In the genomic region with DNA sequence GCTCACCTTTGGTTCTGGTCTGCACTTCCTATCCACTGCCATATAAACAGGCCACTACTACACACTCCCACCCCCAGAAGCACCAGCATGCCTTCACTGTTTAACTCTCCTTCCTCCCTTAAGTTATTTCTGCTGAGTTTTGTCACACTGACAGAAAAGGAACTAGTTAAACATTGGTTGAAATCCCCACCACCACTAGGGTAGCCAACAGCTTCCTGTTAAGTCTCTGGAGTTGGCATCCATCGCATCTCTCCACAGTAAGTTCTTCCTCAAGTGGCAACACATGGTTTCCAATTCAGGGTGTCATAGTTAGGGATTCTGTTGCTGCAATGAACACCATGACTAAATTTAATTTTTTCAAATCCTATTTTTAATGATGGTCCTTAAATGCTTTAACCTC, we compare ENCODE assay signal across 10 mouse cellular contexts.
A peak's percentile ranks its signal among the peaks of the same experiment; 100 is the strongest.
DNase-seq lines count a peak whose midpoint lies in the region; ATAC-seq and TF ChIP-seq lines count a peak whose summit lies in the region.
"Had no signal": no experiment of that assay in that cellular context is flagged by ENCODE, and none has a peak within 500 bp of the region (broad histone marks: within the 10 kb centered on the region; RNA-seq: fewer than 3 reads in every experiment).

No protein-coding gene starts in this region.

- H3K4me1 ChIP-seq in heart, postnatal 0 days (ENCODE audit: control insufficient read depth, insufficient read depth), result peaks cover 24% of the 10 kb centered on the region
- H3K4me1 ChIP-seq in lung, embryonic 16.5 days (replicated peaks; ENCODE audit: control insufficient read depth, insufficient read depth, low read length), result peaks cover 51% of the 10 kb centered on the region
- peaks cover 38% of the 10 kb centered on the region for H3K4me1 ChIP-seq in small intestine, adult 2 months (ENCODE audit: control insufficient read depth, insufficient read depth, insufficient read length, low read length)

- ATAC-seq in heart, postnatal 0 days (ENCODE audit: insufficient read depth, low read depth), result no peak
- ATAC-seq in lung, embryonic 16.5 days (ENCODE audit: low read depth), result peak; percentile 32
- peak; percentile 43 to 61 for ATAC-seq in hematopoietic stem cell, adult 5-6 weeks (replicated peaks in 1 of 2; ENCODE audit: insufficient read depth in 1 of 2, low FRiP score in 2 of 2, low TSS enrichment in 1 of 2, low read depth in 1 of 2, poor library complexity in 2 of 2, severe bottlenecking in 2 of 2)
- ATAC-seq in inflammation-experienced regulatory T-cells, adult 6 months, result no peak

- H3K4me3 ChIP-seq in heart, postnatal 0 days (ENCODE audit: low read depth, low read length), result no peak overlapping the region
- no peak overlapping the region for H3K4me3 ChIP-seq in lung, embryonic 16.5 days (ENCODE audit: low read length)
- H3K4me3 ChIP-seq in small intestine, adult 2 months (ENCODE audit: low read depth, low read length), result no peak overlapping the region
- H3K4me3 ChIP-seq: erythroblast, embryonic 14.5 days had no signal

- TF ChIP-seq CTCF in heart, postnatal 0 days (IDR thresholded peaks at IDR 0.05; ENCODE audit: low read depth), result no peak
- TF ChIP-seq CTCF in small intestine, adult 2 months (IDR thresholded peaks at IDR 0.05; ENCODE audit: extremely low read depth, insufficient read length, insufficient replicate concordance, low read depth, low read length), result no peak

- WGBS in heart, postnatal 0 days, result 76% methylated on average over 1 of the region's 1 CpGs
- 79% methylated on average over 1 of the region's 1 CpGs for WGBS in lung, embryonic 16.5 days
- 64% methylated on average over 1 of the region's 1 CpGs for WGBS in small intestine, adult 2 months

- no peaks in the 10 kb centered on the region for H3K9me3 ChIP-seq in heart, postnatal 0 days (replicated peaks; ENCODE audit: control insufficient read depth, low read length)
- H3K9me3 ChIP-seq in lung, embryonic 16.5 days (ENCODE audit: control insufficient read depth, low read length), result no peaks in the 10 kb centered on the region

- H3K4me2 ChIP-seq in heart, postnatal 0 days (ENCODE audit: low read depth, low read length), result 0 out of 2 replicates have a peak overlapping the region, but pooled peaks have one; percentile 18
- 0 out of 2 replicates have a peak overlapping the region, but pooled peaks have one; percentile 6 for H3K4me2 ChIP-seq in lung, embryonic 16.5 days (ENCODE audit: low read depth, low read length)

- no peaks in the 10 kb centered on the region for H3K27me3 ChIP-seq in heart, postnatal 0 days (ENCODE audit: control insufficient read depth, insufficient read depth, low read length)
- no peaks in the 10 kb centered on the region for H3K27me3 ChIP-seq in lung, embryonic 16.5 days (ENCODE audit: control insufficient read depth, insufficient read depth, low read depth, low read length)
- no peaks in the 10 kb centered on the region for H3K27me3 ChIP-seq in small intestine, adult 2 months (ENCODE audit: control insufficient read depth, insufficient read depth, low read length)
- H3K27me3 ChIP-seq: CH12.LX had no signal

- no peak overlapping the region for H3K9ac ChIP-seq in heart, postnatal 0 days (replicated peaks; ENCODE audit: low read depth, low read length)
- no peak overlapping the region for H3K9ac ChIP-seq in lung, embryonic 16.5 days (ENCODE audit: low read length)

- H3K36me3 ChIP-seq in heart, postnatal 0 days (replicated peaks; ENCODE audit: control insufficient read depth, insufficient read depth, low read length), result no peaks in the 10 kb centered on the region
- no peaks in the 10 kb centered on the region for H3K36me3 ChIP-seq in lung, embryonic 16.5 days (ENCODE audit: control insufficient read depth, insufficient read depth, low read length)
- peaks cover 5% of the 10 kb centered on the region; the same call in 1 of the 2 replicates for H3K36me3 ChIP-seq in small intestine, adult 2 months (ENCODE audit: control insufficient read depth, insufficient read depth, low read length)

- intact Hi-C loops in heart, postnatal 14 days (cut with DNase I), result no loop called here

- TF ChIP-seq POLR2A in small intestine, adult 2 months (IDR thresholded peaks at IDR 0.05; ENCODE audit: low read depth, low read length), result no peak

- TF ChIP-seq EP300 in heart, postnatal 0 days (IDR thresholded peaks at IDR 0.05; ENCODE audit: low read depth), result no peak

- peak overlapping the region; percentile 47 for H3K27ac ChIP-seq in heart, postnatal 0 days (ENCODE audit: low read depth)
- H3K27ac ChIP-seq in lung, embryonic 16.5 days (ENCODE audit: low read length), result peak overlapping the region; percentile 73
- H3K27ac ChIP-seq in small intestine, adult 2 months (ENCODE audit: insufficient read depth, low read depth, low read length), result peak overlapping the region; percentile 23

- no peak for DNase-seq in heart, postnatal 0 days (ENCODE audit: low spot score)
- DNase-seq in heart, postnatal 14 days, result no peak
- DNase-seq in lung, postnatal 36 days, result no peak
- no peak for DNase-seq in left cerebral cortex, adult 8-10 months (ENCODE audit: low spot score in 2 of 2)

Comparison
In these comparisons a context has a peak if more than half of its experiments do, and no peak if none do; other contexts are left out.
1. ATAC-seq: peak in lung, embryonic 16.5 days (single experiment) and hematopoietic stem cell, adult 5-6 weeks (2 of 2); none in heart, postnatal 0 days (single experiment) and inflammation-experienced regulatory T-cells, adult 6 months (single experiment).
2. H3K27ac ChIP-seq: peak in every context shown above with its lines; median percentile 73 in lung, embryonic 16.5 days; 47 in heart, postnatal 0 days; 23 in small intestine, adult 2 months.